Comparison of ENCODE assay signal across 18 mouse cellular contexts in genomic region chr6:50483426-50483825, GRCm38 (mm10). TPM values are rescaled to one million over a fixed set of nuclear protein-coding genes. Genes with fewer than 3 reads are reported as not detected.
DNase-seq lines count a peak whose midpoint lies in the region.
"Had no signal": no experiment of that assay in that cellular context is flagged by ENCODE, and none has a peak within 500 bp of the region (broad histone marks: within the 10 kb centered on the region; RNA-seq: fewer than 3 reads in every experiment).

No protein-coding gene starts in this region.

- peak; percentile 12 for DNase-seq in cerebellum, adult 9-10 months
- no peak for DNase-seq in cerebellum, adult 8-10 months
- DNase-seq in heart, adult 11 months = peak; percentile 37
- DNase-seq in heart, postnatal 25 days (ENCODE audit: low spot score) = no peak
- peak; percentile 18 for DNase-seq in right cerebral cortex, adult 18-20 months
- no peak for DNase-seq in right cerebral cortex, postnatal 4 days
- no peak for DNase-seq in lung, postnatal 36 days
- DNase-seq: adrenal gland, postnatal 10 days; adrenal gland, postnatal 36 days; B cell, adult 2 months; cerebellum, adult 11 months; cerebellum, postnatal 14 days; forebrain, postnatal 0 days; gastrocnemius, postnatal 10 days; gastrocnemius, postnatal 36 days; heart, adult 18-20 months; heart, postnatal 10 days; heart, postnatal 4 days had no signal

- intact Hi-C loops in heart, postnatal 25 days (cut with DNase I) = no loop called here

RNA-seq across cellular contexts. Expression of gene Osbpl3, which starts 27.4 kb away (rescaled TPM):
- total RNA-seq in heart, postnatal 25 days (2021) = 10 to 100 TPM; 26.1 to 33.5 TPM

Comparison
In these comparisons a context has a peak if more than half of its experiments do, and no peak if none do; other contexts are left out.
1. DNase-seq: peak in cerebellum, adult 9-10 months (single experiment), heart, adult 11 months (single experiment) and right cerebral cortex, adult 18-20 months (single experiment); none in cerebellum, adult 8-10 months (single experiment), heart, postnatal 25 days (single experiment), right cerebral cortex, postnatal 4 days (single experiment) and lung, postnatal 36 days (single experiment).